Mouse (Mus musculus): ENCODE data around the gene Tesmin.

GRCm38 (mm10) chr19:3347784-3348183 is 40.9 kb upstream of the Tesmin start:
- TF ChIP-seq POLR2A (IDR thresholded peaks at IDR 0.05; ENCODE audit: borderline replicate concordance, control insufficient read depth, low read depth, low read length) (no peak), CTCF (IDR thresholded peaks at IDR 0.05; ENCODE audit: control insufficient read depth, insufficient read depth, low read length) (no peak)

All from bone marrow, adult 2 months (tissue).